Comparison of ENCODE assay signal across 24 mouse cellular contexts in the genomic region with DNA sequence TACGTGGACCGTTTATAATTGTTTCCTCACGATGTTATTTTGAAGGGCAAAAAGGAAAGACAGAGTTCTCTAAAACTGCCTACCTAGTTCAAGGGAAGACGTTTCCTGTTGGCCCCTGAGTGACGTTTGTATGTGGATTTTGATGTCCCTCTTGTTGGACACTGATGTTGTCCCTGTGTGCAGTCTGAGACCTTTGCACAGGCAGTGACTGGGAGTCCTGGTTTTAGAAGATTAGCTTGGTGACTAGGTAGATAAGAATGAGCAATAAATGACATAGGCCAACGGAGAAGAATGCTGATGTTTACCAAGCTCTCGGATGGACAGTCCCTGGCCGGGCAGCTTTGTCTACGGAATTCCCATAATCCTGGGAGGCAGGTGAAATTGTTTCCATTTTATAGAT. TPM values are rescaled to one million over a fixed set of nuclear protein-coding genes. Genes with fewer than 3 reads are reported as not detected.
A peak's percentile ranks its signal among the peaks of the same experiment; 100 is the strongest.
DNase-seq lines count a peak whose midpoint lies in the region; ATAC-seq and TF ChIP-seq lines count a peak whose summit lies in the region.
"Had no signal": no experiment of that assay in that cellular context is flagged by ENCODE, and none has a peak within 500 bp of the region (broad histone marks: within the 10 kb centered on the region; RNA-seq: fewer than 3 reads in every experiment).

No protein-coding gene starts in this region.

- TF ChIP-seq CTCF in intestine, postnatal 0 days (IDR thresholded peaks at IDR 0.05; ENCODE audit: low read depth), result no peak
- no peak for TF ChIP-seq CTCF in liver, embryonic 14.5 days (IDR thresholded peaks at IDR 0.05; ENCODE audit: low read depth)

- ATAC-seq in intestine, embryonic 16.5 days, result 0 out of 2 replicates have a peak, but pooled peaks have one; percentile 2
- no peak; the same call in 1 of the 2 replicates for ATAC-seq in intestine, embryonic 15.5 days
- ATAC-seq in intestine, postnatal 0 days, result peak; percentile 40; the same call in 1 of the 2 replicates
- no peak for ATAC-seq in liver, embryonic 14.5 days (ENCODE audit: insufficient read depth)
- ATAC-seq: activated CD4-positive, CD25-positive, alpha-beta regulatory T cell, adult 4 months had no signal

- WGBS in intestine, embryonic 16.5 days, result 51% methylated on average over 9 of the region's 9 CpGs
- 48% methylated on average over 9 of the region's 9 CpGs for WGBS in intestine, embryonic 15.5 days
- WGBS in intestine, postnatal 0 days, result 39% methylated on average over 9 of the region's 9 CpGs
- WGBS in liver, embryonic 14.5 days (ENCODE audit: insufficient replicate concordance), result 36% methylated on average over 9 of the region's 9 CpGs

- H3K4me2 ChIP-seq in intestine, embryonic 16.5 days (ENCODE audit: low read depth, low read length), result no peak overlapping the region
- no peak overlapping the region for H3K4me2 ChIP-seq in intestine, embryonic 15.5 days (replicated peaks)
- no peak overlapping the region for H3K4me2 ChIP-seq in intestine, postnatal 0 days (replicated peaks; ENCODE audit: low read depth)
- peak overlapping the region; percentile 27 for H3K4me2 ChIP-seq in liver, embryonic 14.5 days (ENCODE audit: low read depth)

- no peak overlapping the region for H3K9ac ChIP-seq in intestine, embryonic 16.5 days (ENCODE audit: low read depth, low read length)
- H3K9ac ChIP-seq in intestine, embryonic 15.5 days, result no peak overlapping the region
- no peak overlapping the region for H3K9ac ChIP-seq in intestine, postnatal 0 days (ENCODE audit: low read depth, low read length)
- H3K9ac ChIP-seq in liver, embryonic 14.5 days (replicated peaks), result peak overlapping the region; percentile 41
- H3K9ac ChIP-seq: forebrain, embryonic 12.5 days had no signal

- no peaks in the 10 kb centered on the region for H3K36me3 ChIP-seq in intestine, embryonic 16.5 days (ENCODE audit: control insufficient read depth, insufficient read depth, low read length)
- no peaks in the 10 kb centered on the region for H3K36me3 ChIP-seq in intestine, embryonic 15.5 days
- no peaks in the 10 kb centered on the region for H3K36me3 ChIP-seq in intestine, postnatal 0 days (ENCODE audit: control insufficient read depth, insufficient read depth)
- no peaks in the 10 kb centered on the region for H3K36me3 ChIP-seq in liver, embryonic 14.5 days (replicated peaks; ENCODE audit: control insufficient read depth, insufficient read depth, low read depth)
- H3K36me3 ChIP-seq: embryonic facial prominence, embryonic 10.5 days; forebrain, embryonic 12.5 days; midbrain, embryonic 10.5 days had no signal

- H3K9me3 ChIP-seq in intestine, embryonic 16.5 days (ENCODE audit: control insufficient read depth, low read length), result no peaks in the 10 kb centered on the region
- no peaks in the 10 kb centered on the region for H3K9me3 ChIP-seq in intestine, embryonic 15.5 days
- no peaks in the 10 kb centered on the region for H3K9me3 ChIP-seq in intestine, postnatal 0 days (ENCODE audit: control insufficient read depth)
- H3K9me3 ChIP-seq in liver, embryonic 14.5 days (ENCODE audit: control insufficient read depth, low read length), result no peaks in the 10 kb centered on the region
- H3K9me3 ChIP-seq: embryonic facial prominence, embryonic 10.5 days; forebrain, embryonic 12.5 days; midbrain, embryonic 10.5 days had no signal

- no peaks in the 10 kb centered on the region for H3K27me3 ChIP-seq in intestine, embryonic 16.5 days (replicated peaks; ENCODE audit: control insufficient read depth, insufficient read depth, low read length)
- H3K27me3 ChIP-seq in intestine, embryonic 15.5 days (replicated peaks), result peaks cover 8% of the 10 kb centered on the region; the same call in 1 of the 2 replicates
- no peaks in the 10 kb centered on the region for H3K27me3 ChIP-seq in intestine, postnatal 0 days (replicated peaks; ENCODE audit: control insufficient read depth, insufficient read depth, low read length)
- no peaks in the 10 kb centered on the region for H3K27me3 ChIP-seq in liver, embryonic 14.5 days (ENCODE audit: control insufficient read depth, insufficient read depth, low read length)

- peaks cover 49% of the 10 kb centered on the region for H3K4me1 ChIP-seq in intestine, embryonic 16.5 days (ENCODE audit: control insufficient read depth, insufficient read depth, low read length)
- H3K4me1 ChIP-seq in intestine, embryonic 15.5 days (replicated peaks), result peaks cover 53% of the 10 kb centered on the region
- H3K4me1 ChIP-seq in intestine, postnatal 0 days (replicated peaks; ENCODE audit: control insufficient read depth, insufficient read depth, low read length), result peaks cover 20% of the 10 kb centered on the region
- peaks cover 52 to 66% of the 10 kb centered on the region in 2 experiments for H3K4me1 ChIP-seq in liver, embryonic 14.5 days (replicated peaks; ENCODE audit: control insufficient read depth in 2 of 2, insufficient read depth in 2 of 2, low read length in 1 of 2)

- DNase-seq in liver, embryonic 14.5 days (ENCODE audit: low read depth in 3 of 3, low spot score in 3 of 3), result peak; percentile 52 to 59 (median 56)
- DNase-seq in left cerebral cortex, adult 11 months (ENCODE audit: low spot score), result no peak
- no peak for DNase-seq in retina, embryonic 14.5 days (ENCODE audit: low spot score)
- no peak for DNase-seq in adrenal gland, postnatal 14 days
- DNase-seq: adrenal gland, postnatal 10 days; cerebellum, adult 9-11 months; gastrocnemius, postnatal 36 days; kidney, adult 2 months; kidney, postnatal 10 days; lung, adult 18-20 months; lung, postnatal 10 days; right cerebral cortex, postnatal 14 days had no signal

- H3K4me3 ChIP-seq in intestine, embryonic 16.5 days (ENCODE audit: low read length), result no peak overlapping the region
- H3K4me3 ChIP-seq in intestine, embryonic 15.5 days (replicated peaks), result no peak overlapping the region
- no peak overlapping the region for H3K4me3 ChIP-seq in intestine, postnatal 0 days (ENCODE audit: low read depth, low read length)
- no peak overlapping the region for H3K4me3 ChIP-seq in liver, embryonic 14.5 days (ENCODE audit: insufficient read depth in 1 of 2, low read depth in 2 of 2, low read length in 2 of 2)
- H3K4me3 ChIP-seq: forebrain, embryonic 12.5 days; midbrain, embryonic 10.5 days had no signal

- no peak overlapping the region for H3K27ac ChIP-seq in intestine, embryonic 16.5 days (ENCODE audit: low read length)
- H3K27ac ChIP-seq in intestine, embryonic 15.5 days, result no peak overlapping the region
- H3K27ac ChIP-seq in intestine, postnatal 0 days (ENCODE audit: low read depth, low read length), result no peak overlapping the region
- peak overlapping the region; percentile 71 for H3K27ac ChIP-seq in liver, embryonic 14.5 days
- H3K27ac ChIP-seq: embryonic facial prominence, embryonic 10.5 days; forebrain, embryonic 12.5 days; midbrain, embryonic 10.5 days had no signal

- TF ChIP-seq EP300 in liver, embryonic 14.5 days (IDR thresholded peaks at IDR 0.05; ENCODE audit: low read depth), result peak; percentile 56

RNA-seq across cellular contexts. Expression of a gene that starts 1.2 kb away (rescaled TPM):
- polyA plus RNA-seq in intestine, embryonic 16.5 days (2015; fragmentation: Nextera tagmentation; extraction: Ambion mirVana), result 1.8 and 2.0 TPM in 2 replicates
- 1.8 and 1.9 TPM in 2 replicates for polyA plus RNA-seq in intestine, embryonic 15.5 days (2015; fragmentation: Nextera tagmentation; extraction: Ambion mirVana)
- 0.90 and 1.4 TPM in 2 replicates for polyA plus RNA-seq in intestine, postnatal 0 days (2015; fragmentation: Nextera tagmentation; extraction: Ambion mirVana)
- polyA plus RNA-seq in liver, embryonic 14.5 days (2012; rRNA removed), result 0.48 and 0.60 TPM in 2 replicates
- polyA plus RNA-seq in liver, embryonic 14.5 days (2014; fragmentation: Nextera tagmentation; extraction: Ambion mirVana), result 0.17 and 0.68 TPM in 2 replicates
- 10.5 and 12.7 TPM in 2 replicates for total RNA-seq in adrenal gland, postnatal 14 days (2021)
- total RNA-seq: gastrocnemius, adult 18-20 months; hematopoietic stem cell, adult 5-6 weeks had no signal
- polyA plus RNA-seq: activated CD4-positive, CD25-positive, alpha-beta regulatory T cell, adult 4 months had no signal

RNA-seq across cellular contexts. Expression of a gene that starts 41.9 kb away (rescaled TPM):
- 0.15 and 0.22 TPM in 2 replicates for polyA plus RNA-seq in intestine, embryonic 16.5 days (2015; fragmentation: Nextera tagmentation; extraction: Ambion mirVana)
- polyA plus RNA-seq in intestine, embryonic 15.5 days (2015; fragmentation: Nextera tagmentation; extraction: Ambion mirVana), result 0.30 TPM in 2 replicates
- 0.63 and 0.65 TPM in 2 replicates for polyA plus RNA-seq in intestine, postnatal 0 days (2015; fragmentation: Nextera tagmentation; extraction: Ambion mirVana)
- polyA plus RNA-seq in liver, embryonic 14.5 days (2012; rRNA removed), result 0.03 and 0.07 TPM in 2 replicates
- polyA plus RNA-seq in liver, embryonic 14.5 days (2014; fragmentation: Nextera tagmentation; extraction: Ambion mirVana), result 0.03 TPM in 1 of 2 replicates, not detected in the other
- total RNA-seq in adrenal gland, postnatal 14 days (2021), result 0.15 and 0.30 TPM in 2 replicates
- total RNA-seq: gastrocnemius, adult 18-20 months; gastrocnemius, postnatal 36 days; hindbrain, postnatal 0 days had no signal
- polyA plus RNA-seq: activated CD4-positive, CD25-positive, alpha-beta regulatory T cell, adult 4 months; embryonic facial prominence, embryonic 10.5 days; limb, embryonic 11.5 days; midbrain, embryonic 10.5 days; neural tube, embryonic 11.5 days had no signal

Comparison
In these comparisons a context has a peak if more than half of its experiments do, and no peak if none do; other contexts are left out.
1. ATAC-seq: peak in intestine, embryonic 16.5 days (single experiment) and intestine, postnatal 0 days (single experiment); none in intestine, embryonic 15.5 days (single experiment) and liver, embryonic 14.5 days (single experiment).
2. DNase-seq: peak in liver, embryonic 14.5 days (3 of 3); none in left cerebral cortex, adult 11 months (single experiment), retina, embryonic 14.5 days (single experiment) and adrenal gland, postnatal 14 days (single experiment).